Mouse (Mus musculus): ENCODE measurements around the gene Kcnk5.

- TF ChIP-seq CTCF (IDR thresholded peaks at IDR 0.05; ENCODE audit: low read depth) = no peak
- TF ChIP-seq EP300 (IDR thresholded peaks at IDR 0.05; ENCODE audit: low read depth) = no peak
These were observed 1.8 kb downstream of the Kcnk5 start for GRCm38 (mm10) chr14:20179731-20180280.

Measured in liver, postnatal 0 days (tissue).